Mouse (Mus musculus) stomach, embryonic 16.5 days (tissue): ENCODE measurements around the gene Csde1. TPM values are rescaled to one million over a fixed set of nuclear protein-coding genes. Genes with fewer than 3 reads are reported as not detected.
A peak's percentile ranks its signal among the peaks of the same experiment; 100 is the strongest.

Source experiments
- ATAC-seq: fragments of 200-750 bp; cut with Nextera tagmentation; 2 replicates; pipeline ENCODE4 v1.8.0; 2017; ENCODE audit warnings: moderate number of reproducible peaks, moderate TSS enrichment; ENCODE audit not compliant: insufficient read depth, low FRiP score
- H3K27ac ChIP-seq: fragments of 300-500 bp; sonication (generic); 2 replicates; pipeline ENCODE4 v1.5.1; 2014; ENCODE audit warnings: low read length
- H3K27me3 ChIP-seq: fragments of 300-500 bp; sonication (generic); 2 replicates; pipeline ENCODE4 v1.6.1; 2014; ENCODE audit warnings: low read length, control low read depth, mixed read lengths; ENCODE audit not compliant: control insufficient read depth, insufficient read depth
- H3K36me3 ChIP-seq: fragments of 300-500 bp; sonication (generic); 2 replicates; pipeline ENCODE4 v1.6.1; 2014; ENCODE audit warnings: low read length; ENCODE audit not compliant: control insufficient read depth, insufficient read depth
- H3K4me1 ChIP-seq: fragments of 300-500 bp; sonication (generic); 2 replicates; pipeline ENCODE4 v1.6.1; 2014; ENCODE audit warnings: low read length, control low read depth, mixed read lengths; ENCODE audit not compliant: control insufficient read depth, insufficient read depth
- H3K4me2 ChIP-seq: fragments of 300-500 bp; sonication (generic); 2 replicates; pipeline ENCODE4 v1.6.1; 2014; ENCODE audit warnings: low read depth, low read length, mixed read lengths
- H3K4me3 ChIP-seq: fragments of 300-500 bp; sonication (generic); replicated peaks from 2 replicates; pipeline ENCODE4 v1.5.1; 2014; ENCODE audit warnings: mild to moderate bottlenecking, low read length
- H3K9ac ChIP-seq: fragments of 300-500 bp; sonication (generic); 2 replicates; pipeline ENCODE4 v1.6.1; 2014; ENCODE audit warnings: low read length
- H3K9me3 ChIP-seq: fragments of 300-500 bp; sonication (generic); replicated peaks from 2 replicates; pipeline ENCODE4 v1.6.1; 2016; ENCODE audit warnings: low read length, control low read depth; ENCODE audit not compliant: control insufficient read depth
- WGBS: fragments of 180-500 bp; shearing (Covaris S2); extraction: QIAGEN DNeasy Blood & Tissue Kit; methylation state at CpG from one replicate; pipeline ENCODE4 v1.1.7; 2014; 5-methylcytosine and 5-hydroxymethylcytosine counted together
- polyA plus RNA-seq: library from polyadenylated mRNA; unstranded; fragments of >200 nt; fragmentation: Nextera tagmentation; extraction: Ambion mirVana; gene quantifications from 2 replicates; pipeline ENCODE4 v1.2.1, GENCODE M21; 2015

The Csde1 gene
- 312 and 315 TPM in 2 replicates for polyA plus RNA-seq

- Histone ChIP-seq H3K4me3 (peak within 1 kb of the TSS; percentile 94), H3K4me1 (peaks cover 2% of the 10 kb centered on the region; the same call in 1 of the 2 replicates), H3K36me3 (no peaks in the 10 kb centered on the region), H3K9me3 (no peaks in the 10 kb centered on the region), H3K27ac (peak within 1 kb of the TSS; percentile 98), H3K4me2 (peak within 1 kb of the TSS; percentile 69), H3K9ac (peak within 1 kb of the TSS; percentile 100), H3K27me3 (no peaks in the 10 kb centered on the region)
- under 1% methylated on average over 55 of the region's 55 CpGs for WGBS
- peak; percentile 95 for ATAC-seq
Observed at GRCm38 (mm10) chr3:103020249-103020942, at the start of gene Csde1. Gene Csde1, plus strand, starts transcription at chr3:103020426.

GRCm38 (mm10) chr3:102970508-102970907 is 49.7 kb upstream of the Csde1 start:
- Histone ChIP-seq H3K4me1 (no peaks in the 10 kb centered on the region), H3K4me3 (no peak overlapping the region), H3K27me3 (no peaks in the 10 kb centered on the region), H3K4me2 (no peak overlapping the region), H3K27ac (0 out of 2 replicates have a peak overlapping the region, but pooled peaks have one; percentile 34), H3K9ac (no peak overlapping the region), H3K9me3 (no peaks in the 10 kb centered on the region), H3K36me3 (no peaks in the 10 kb centered on the region)
- WGBS, result 63% methylated on average over 3 of the region's 3 CpGs
- no peak for ATAC-seq

GRCm38 (mm10) chr3:102976906-102977305 is 43.3 kb upstream of the Csde1 start:
- Histone ChIP-seq H3K4me2 (no peak overlapping the region), H3K9ac (no peak overlapping the region), H3K4me3 (no peak overlapping the region), H3K4me1 (no peaks in the 10 kb centered on the region), H3K9me3 (no peaks in the 10 kb centered on the region), H3K27me3 (no peaks in the 10 kb centered on the region), H3K27ac (no peak overlapping the region), H3K36me3 (no peaks in the 10 kb centered on the region)
- no peak for ATAC-seq
- WGBS, result 68% methylated on average over 4 of the region's 4 CpGs

GRCm38 (mm10) chr3:102979550-102980348 is 40.5 kb upstream of the Csde1 start:
- Histone ChIP-seq H3K4me1 (no peaks in the 10 kb centered on the region), H3K9ac (no peak overlapping the region), H3K9me3 (no peaks in the 10 kb centered on the region), H3K27ac (no peak overlapping the region), H3K4me3 (no peak overlapping the region), H3K36me3 (no peaks in the 10 kb centered on the region), H3K27me3 (no peaks in the 10 kb centered on the region), H3K4me2 (no peak overlapping the region)
- WGBS, result 32% methylated on average over 10 of the region's 10 CpGs
- ATAC-seq, result no peak

GRCm38 (mm10) chr3:102980349-102980736 is 39.9 kb upstream of the Csde1 start:
- H3K4me1 ChIP-seq, result no peaks in the 10 kb centered on the region
- H3K36me3 ChIP-seq, result no peaks in the 10 kb centered on the region
- H3K9ac ChIP-seq, result no peak overlapping the region
- no peaks in the 10 kb centered on the region for H3K9me3 ChIP-seq
- H3K4me3 ChIP-seq, result no peak overlapping the region
- H3K27me3 ChIP-seq, result no peaks in the 10 kb centered on the region
- 34% methylated on average over 3 of the region's 3 CpGs for WGBS
- no peak overlapping the region for H3K4me2 ChIP-seq
- no peak for ATAC-seq
- no peak overlapping the region for H3K27ac ChIP-seq

- no peaks in the 10 kb centered on the region for H3K27me3 ChIP-seq
- no peaks in the 10 kb centered on the region for H3K36me3 ChIP-seq
- H3K4me1 ChIP-seq, result 0 out of 2 replicates have a peak, but pooled peaks cover 4% of the 10 kb centered on the region
- no peaks in the 10 kb centered on the region for H3K9me3 ChIP-seq
- WGBS, result 74% methylated on average over 8 of the region's 8 CpGs
- H3K4me2 ChIP-seq, result no peak overlapping the region
- no peak for ATAC-seq
- no peak overlapping the region for H3K9ac ChIP-seq
- no peak overlapping the region for H3K4me3 ChIP-seq
- H3K27ac ChIP-seq, result no peak overlapping the region
Observed at GRCm38 (mm10) chr3:102991041-102991440, 29.2 kb upstream of the Csde1 start.

- Histone ChIP-seq H3K27ac (no peak overlapping the region), H3K9ac (no peak overlapping the region), H3K9me3 (no peaks in the 10 kb centered on the region), H3K4me1 (0 out of 2 replicates have a peak, but pooled peaks cover 10% of the 10 kb centered on the region), H3K4me2 (no peak overlapping the region), H3K27me3 (no peaks in the 10 kb centered on the region), H3K4me3 (no peak overlapping the region), H3K36me3 (no peaks in the 10 kb centered on the region)
- 17% methylated on average over 3 of the region's 3 CpGs for WGBS
- no peak for ATAC-seq
Observed at GRCm38 (mm10) chr3:102992936-102993335, 27.3 kb upstream of the Csde1 start.

- H3K4me2 ChIP-seq, result peak overlapping the region; percentile 63
- peaks cover 11% of the 10 kb centered on the region for H3K36me3 ChIP-seq
- H3K4me1 ChIP-seq, result 0 out of 2 replicates have a peak, but pooled peaks cover 10% of the 10 kb centered on the region
- WGBS, result 43% methylated on average over 7 of the region's 7 CpGs
- no peaks in the 10 kb centered on the region for H3K27me3 ChIP-seq
- peak overlapping the region; percentile 96 for H3K27ac ChIP-seq
- H3K9ac ChIP-seq, result peak overlapping the region; percentile 93
- H3K4me3 ChIP-seq, result peak overlapping the region; percentile 82
- no peak for ATAC-seq
- no peaks in the 10 kb centered on the region for H3K9me3 ChIP-seq
Observed at GRCm38 (mm10) chr3:102995233-102995604, 25.0 kb upstream of the Csde1 start.
